Mouse (Mus musculus): Measurements from ENCODE around the gene Serinc4.

DNA sequence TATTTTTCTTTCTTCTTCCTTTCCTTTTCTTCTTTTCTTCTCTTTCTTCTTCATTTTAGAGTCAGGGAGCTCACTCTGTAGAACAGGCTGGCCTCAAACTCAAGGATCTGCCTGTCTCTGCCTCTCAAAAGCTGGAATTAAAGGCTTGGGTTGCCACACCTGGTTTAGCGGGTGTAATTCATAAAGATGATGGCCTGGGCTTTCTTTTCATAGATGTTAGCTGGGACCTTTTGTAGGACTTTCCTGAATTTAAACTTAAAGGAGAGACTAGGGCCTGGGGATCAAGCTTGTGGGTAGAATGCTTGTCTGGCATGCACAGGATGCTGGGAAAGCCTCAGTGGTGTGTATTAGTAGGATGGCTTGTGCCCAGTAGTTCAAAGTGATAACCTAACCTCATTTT is 12.4 kb downstream of the Serinc4 start, which contains the start of gene Ell3:
- TF ChIP-seq GATA1 (IDR thresholded peaks at IDR 0.05; ENCODE audit: borderline replicate concordance, low read length) (no peak), FLI1 (IDR thresholded peaks at IDR 0.05; ENCODE audit: low read length) (no peak)

All from megakaryocyte, embryonic 14.5 days (primary cell).